Mouse (Mus musculus) CH12.LX (cell line): ENCODE measurements around the gene Arhgef2.

Experiments used
- CTCF ChIP-seq, 2 experiments: IDR thresholded peaks in 1 of 2; conservative IDR thresholded peaks in 1 of 2; 2 replicates each; pipeline ENCODE4 v1.5.1; 2011 to 2012; ENCODE audit warnings: low read depth in 2 of 2, low read length in 2 of 2, improper control_type of control experiment in 1 of 2, inconsistent platforms in 1 of 2, mild to moderate bottlenecking in 1 of 2, moderate library complexity in 1 of 2
- EP300 ChIP-seq: IDR thresholded peaks from 2 replicates; pipeline ENCODE4 v1.6.1; 2011; ENCODE audit warnings: low read length, improper control_type of control experiment
- JUND ChIP-seq: conservative IDR thresholded peaks from 2 replicates; pipeline ENCODE4 v1.6.1; 2011; ENCODE audit warnings: low read depth, low read length, improper control_type of control experiment
- POLR2A ChIP-seq: IDR thresholded peaks from 2 replicates; pipeline ENCODE4 v1.6.1; 2011; ENCODE audit warnings: low read depth, mild to moderate bottlenecking, improper control_type of control experiment, low read length
- USF1 ChIP-seq: IDR thresholded peaks from 2 replicates; pipeline ENCODE4 v1.6.1; 2014; ENCODE audit warnings: low read depth, mild to moderate bottlenecking, inconsistent platforms, low read length, improper control_type of control experiment

- TF ChIP-seq POLR2A (no peak), CTCF (conservative IDR thresholded peaks at IDR 0.05 in 1 of 2, IDR thresholded peaks at IDR 0.05 in 1 of 2; ENCODE audit: low read depth in 2 of 2, low read length in 2 of 2) (no peak), JUND (no peak), EP300 (no peak), USF1 (no peak)
Measured at GRCm38 (mm10) chr3:88607758-88608138, 2.0 kb downstream of the Arhgef2 start.
